Mouse (Mus musculus): ENCODE results near the gene Mad1l1. TPM values are rescaled to one million over a fixed set of nuclear protein-coding genes. Genes with fewer than 3 reads are reported as not detected.
A peak's percentile ranks its signal among the peaks of the same experiment; 100 is the strongest.

The Mad1l1 gene
- total and polyA plus RNA-seq, 3 experiments = 40.5 to 65.2 TPM; not detected in 1

GRCm38 (mm10) chr5:140204465-140204864 is 116.9 kb downstream of the Mad1l1 start:
- H3K36me3 ChIP-seq (ENCODE audit: control insufficient read depth in 1 of 2, insufficient read depth in 2 of 2, low read length in 2 of 2) = peaks cover 5 to 12% of the 10 kb centered on the region in 2 experiments; a peak in 3 of 4 replicates
- no peaks in the 10 kb centered on the region for H3K27me3 ChIP-seq (ENCODE audit: control insufficient read depth in 1 of 2, insufficient read depth in 2 of 2, low read length in 2 of 2)
- TF ChIP-seq NRF1 (IDR thresholded peaks at IDR 0.05; ENCODE audit: insufficient read depth, low read depth, low read length, poor library complexity, severe bottlenecking) = no peak
- no peak for TF ChIP-seq MEF2A (IDR thresholded peaks at IDR 0.05; ENCODE audit: extremely low read depth, insufficient replicate concordance, low read depth, low read length, poor library complexity, severe bottlenecking)
- TF ChIP-seq JUND (IDR thresholded peaks at IDR 0.05; ENCODE audit: low read depth, low read length) = no peak
- no peak for TF ChIP-seq POLR2AphosphoS2 (IDR thresholded peaks at IDR 0.05; ENCODE audit: low read length)
- TF ChIP-seq TCF12 (IDR thresholded peaks at IDR 0.05; ENCODE audit: low read depth, low read length) = no peak
- no peak for TF ChIP-seq CHD1 (IDR thresholded peaks at IDR 0.05; ENCODE audit: low read depth, low read length)
- TF ChIP-seq POLR2AphosphoS5 (IDR thresholded peaks at IDR 0.05; ENCODE audit: borderline replicate concordance, low read depth, low read length) = no peak
- TF ChIP-seq ETS1 (IDR thresholded peaks at IDR 0.05; ENCODE audit: low read depth, low read length) = no peak
- TF ChIP-seq CHD2 (IDR thresholded peaks at IDR 0.05; ENCODE audit: low read length) = no peak
- TF ChIP-seq RAD21 (IDR thresholded peaks at IDR 0.05; ENCODE audit: low read depth, low read length) = no peak
- no peak for TF ChIP-seq ZMIZ1 (IDR thresholded peaks at IDR 0.05; ENCODE audit: low read depth, low read length)
- no peak for TF ChIP-seq ELF1 (IDR thresholded peaks at IDR 0.05; ENCODE audit: low read depth, low read length)
- TF ChIP-seq MAFK (IDR thresholded peaks at IDR 0.05; ENCODE audit: borderline replicate concordance, low read depth, low read length) = no peak
- no peak for TF ChIP-seq UBTF (IDR thresholded peaks at IDR 0.05; ENCODE audit: borderline replicate concordance, insufficient read depth, low read depth, low read length)
- TF ChIP-seq GABPA (IDR thresholded peaks at IDR 0.05; ENCODE audit: low read depth, low read length) = no peak
- no peak for TF ChIP-seq SMC3 (IDR thresholded peaks at IDR 0.05; ENCODE audit: low read depth, low read length)
- no peak for TF ChIP-seq CTCF (IDR thresholded peaks at IDR 0.05 in 2 of 3, conservative IDR thresholded peaks at IDR 0.05 in 1 of 3; ENCODE audit: control insufficient read depth in 1 of 3, insufficient read depth in 1 of 3, low read depth in 2 of 3, low read length in 3 of 3, poor library complexity in 1 of 3, severe bottlenecking in 1 of 3)
- TF ChIP-seq MYB (IDR thresholded peaks at IDR 0.05; ENCODE audit: low read depth, low read length) = no peak
- no peak for TF ChIP-seq TBP (IDR thresholded peaks at IDR 0.05; ENCODE audit: low read depth, low read length)
- no peaks in the 10 kb centered on the region for H3K9me3 ChIP-seq (replicated peaks; ENCODE audit: insufficient read depth, low read length)
- H3K79me2 ChIP-seq (ENCODE audit: control insufficient read depth, insufficient read depth, low read length, poor library complexity) = no peaks in the 10 kb centered on the region
- peaks cover 9 to 13% of the 10 kb centered on the region in 2 experiments for H3K4me1 ChIP-seq (ENCODE audit: control insufficient read depth in 1 of 2, insufficient read depth in 2 of 2, low read length in 2 of 2)
- no peak for DNase-seq (ENCODE audit: low read depth, low spot score)
- no peak overlapping the region for H3K27ac ChIP-seq (ENCODE audit: control insufficient read depth, low read depth, low read length)
- no peak overlapping the region for H3K9ac ChIP-seq (ENCODE audit: control insufficient read depth, low read depth, low read length, poor library complexity, severe bottlenecking)
- no peak overlapping the region for H3K4me3 ChIP-seq (ENCODE audit: control insufficient read depth in 1 of 2, insufficient read depth in 1 of 2, low read depth in 2 of 2, low read length in 2 of 2)

DNA sequence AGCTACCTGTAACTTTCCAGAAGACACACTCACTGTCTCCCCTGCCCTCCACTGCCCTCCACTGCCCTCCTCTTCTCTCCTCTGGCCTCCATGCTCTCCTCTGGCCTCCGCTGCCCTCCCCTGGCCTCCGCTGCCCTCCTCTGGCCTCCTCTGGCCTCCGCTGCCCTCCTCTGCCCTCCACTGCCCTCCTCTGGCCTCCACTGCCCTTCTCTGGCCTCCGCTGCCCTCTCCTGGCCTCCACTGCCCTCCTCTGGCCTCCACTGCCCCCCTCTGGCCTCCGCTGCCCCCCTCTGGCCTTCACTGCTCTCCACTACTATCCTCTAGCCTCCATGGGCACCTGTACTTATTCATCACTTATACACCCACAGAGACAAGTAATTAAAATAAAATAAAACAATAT is 117.3 kb downstream of the Mad1l1 start:
- TF ChIP-seq CTCF (IDR thresholded peaks at IDR 0.05 in 2 of 3, conservative IDR thresholded peaks at IDR 0.05 in 1 of 3; ENCODE audit: control insufficient read depth in 1 of 3, insufficient read depth in 1 of 3, low read depth in 2 of 3, low read length in 3 of 3, poor library complexity in 1 of 3, severe bottlenecking in 1 of 3) (0 out of 6 replicates have a peak, but pooled peaks of 1 of the 3 experiments have one; percentile 0), CHD1 (IDR thresholded peaks at IDR 0.05; ENCODE audit: low read depth, low read length) (no peak), MXI1 (IDR thresholded peaks at IDR 0.05; ENCODE audit: low read depth, low read length) (no peak), RAD21 (IDR thresholded peaks at IDR 0.05; ENCODE audit: low read depth, low read length) (no peak), ZC3H11A (IDR thresholded peaks at IDR 0.05; ENCODE audit: low read depth, low read length) (no peak)
- Histone ChIP-seq H3K9ac (ENCODE audit: control insufficient read depth, low read depth, low read length, poor library complexity, severe bottlenecking) (no peak overlapping the region), H3K27ac (ENCODE audit: control insufficient read depth, low read depth, low read length) (no peak overlapping the region), H3K79me2 (ENCODE audit: control insufficient read depth, insufficient read depth, low read length, poor library complexity) (no peaks in the 10 kb centered on the region), H3K4me1 (ENCODE audit: control insufficient read depth in 1 of 2, insufficient read depth in 2 of 2, low read length in 2 of 2) (peaks cover 5 to 8% of the 10 kb centered on the region in 2 experiments; a peak in 3 of 4 replicates), H3K27me3 (ENCODE audit: control insufficient read depth in 1 of 2, insufficient read depth in 2 of 2, low read length in 2 of 2) (no peaks in the 10 kb centered on the region), H3K4me3 (ENCODE audit: control insufficient read depth in 1 of 2, insufficient read depth in 1 of 2, low read depth in 2 of 2, low read length in 2 of 2) (no peak overlapping the region), H3K9me3 (replicated peaks; ENCODE audit: insufficient read depth, low read length) (no peaks in the 10 kb centered on the region), H3K36me3 (ENCODE audit: control insufficient read depth in 1 of 2, insufficient read depth in 2 of 2, low read length in 2 of 2) (peaks cover 5 to 9% of the 10 kb centered on the region in 2 experiments; a peak in 3 of 4 replicates)
- no peak for DNase-seq (ENCODE audit: low read depth, low spot score)

All from MEL (cell line).